Mouse (Mus musculus): ENCODE results near the gene Golph3l.
"Not testable (repeated sequence)": the region's sequence is repeated elsewhere in the genome, so short reads cannot be mapped to it uniquely, and the experiment has no call there.

Gene Golph3l

DNA sequence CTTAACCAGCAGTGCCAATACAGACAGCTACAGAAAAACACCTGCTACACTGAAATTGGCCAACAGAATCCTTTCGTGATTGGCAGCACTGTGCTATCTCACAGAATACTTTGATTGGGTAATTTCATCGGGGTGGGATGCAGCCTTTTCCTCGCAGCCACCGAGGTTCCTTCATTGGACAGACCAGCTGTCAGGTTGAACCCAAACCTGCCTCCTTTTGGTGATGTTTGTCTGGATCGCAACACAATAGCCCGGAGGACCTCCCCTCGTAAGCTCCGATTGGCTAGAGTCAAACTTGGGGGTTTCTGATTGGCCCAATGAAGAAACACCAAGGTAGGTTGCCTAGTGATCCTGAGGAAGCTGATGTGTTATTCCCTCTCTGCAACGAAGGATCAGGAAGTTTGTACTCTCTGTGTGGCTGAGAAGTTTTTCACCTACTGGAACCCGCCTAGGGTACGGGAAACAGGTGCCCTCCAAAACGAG is at the start of gene Golph3l:
Gene Golph3l, plus strand, starts transcription at position 331 of the 483 bp plus-strand sequence.
- peak; percentile 97 for DNase-seq (ENCODE audit: low read depth, low spot score)

DNA sequence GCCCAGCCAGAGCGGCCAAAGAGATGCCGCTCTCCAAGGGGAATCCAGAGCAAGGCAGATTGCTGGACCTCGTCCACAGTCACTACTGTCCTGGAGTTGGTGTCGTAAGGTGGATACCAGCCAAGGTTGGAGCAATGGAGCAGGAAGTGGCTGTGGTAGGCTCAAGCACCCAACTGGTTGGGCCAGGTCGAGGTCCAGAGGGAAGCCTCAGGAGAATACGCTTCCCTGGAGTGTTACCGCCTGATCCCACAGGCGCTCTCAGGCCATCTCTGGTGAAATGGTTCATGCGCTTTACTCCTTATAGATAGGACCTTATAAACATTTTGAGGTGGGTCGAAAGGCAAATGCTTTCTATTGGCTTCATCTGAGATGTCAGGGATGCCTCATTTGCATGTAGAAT is 49.8 kb upstream of the Golph3l start:
- no peak for DNase-seq (ENCODE audit: low read depth, low spot score)

DNA sequence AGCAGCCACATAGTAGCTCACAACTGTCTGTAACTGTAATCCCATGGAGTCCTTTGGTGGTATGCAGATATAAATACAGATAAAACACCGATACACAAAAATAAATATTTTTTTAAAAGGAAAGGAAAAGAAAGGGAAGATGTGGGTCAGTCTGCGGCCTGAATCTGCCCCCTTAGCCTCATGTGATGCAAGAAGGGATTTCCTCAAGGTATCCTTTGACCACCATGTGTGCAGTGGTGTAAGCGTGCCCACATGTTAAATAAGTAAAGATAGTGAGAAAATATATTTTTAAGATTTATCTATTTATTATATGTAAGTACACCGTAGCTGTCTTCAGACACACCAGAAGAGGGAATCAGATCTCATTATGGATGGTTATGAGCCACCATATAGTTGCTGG is 48.9 kb upstream of the Golph3l start:
- no peak for DNase-seq (ENCODE audit: low read depth, low spot score)

DNA sequence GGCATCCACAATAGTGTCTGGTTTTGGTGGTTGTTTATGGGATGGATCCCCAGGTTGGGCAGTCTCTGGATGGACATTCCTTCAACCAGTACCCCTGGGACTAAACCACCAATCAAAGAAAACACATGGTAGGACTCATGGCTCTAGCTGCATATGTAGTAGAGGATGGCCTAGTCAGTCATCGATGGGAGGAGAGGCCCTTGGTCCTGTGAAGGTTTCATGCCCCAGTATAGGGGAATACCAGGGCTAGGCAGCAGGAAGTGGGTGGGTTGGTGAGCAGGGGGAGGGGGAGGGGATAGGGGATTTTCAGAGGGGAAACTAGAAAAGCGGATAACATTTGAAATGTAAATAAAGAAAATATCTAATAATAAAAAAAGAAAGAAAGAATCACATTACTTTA is 47.5 kb upstream of the Golph3l start:
- DNase-seq (ENCODE audit: low read depth, low spot score) = not testable (repeated sequence)

DNA sequence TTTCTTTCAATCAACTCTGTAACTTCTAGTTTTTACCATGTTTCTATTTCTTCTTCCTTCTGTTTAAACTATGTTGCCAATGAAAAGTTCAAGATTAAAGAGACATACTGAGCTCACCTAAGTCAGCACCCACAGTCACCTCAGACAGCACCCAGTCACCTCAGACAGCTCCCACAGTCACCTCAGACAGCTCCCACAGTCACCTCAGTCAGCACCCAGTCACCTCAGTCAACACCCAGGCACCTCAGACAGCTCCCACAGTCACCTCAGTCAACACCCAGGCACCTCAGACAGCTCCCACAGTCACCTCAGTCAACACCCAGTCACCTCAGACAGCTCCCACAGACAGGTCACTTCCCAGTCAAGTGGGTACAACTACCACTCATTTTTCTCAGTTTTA is 46.6 kb upstream of the Golph3l start:
- no peak for DNase-seq (ENCODE audit: low read depth, low spot score)

DNA sequence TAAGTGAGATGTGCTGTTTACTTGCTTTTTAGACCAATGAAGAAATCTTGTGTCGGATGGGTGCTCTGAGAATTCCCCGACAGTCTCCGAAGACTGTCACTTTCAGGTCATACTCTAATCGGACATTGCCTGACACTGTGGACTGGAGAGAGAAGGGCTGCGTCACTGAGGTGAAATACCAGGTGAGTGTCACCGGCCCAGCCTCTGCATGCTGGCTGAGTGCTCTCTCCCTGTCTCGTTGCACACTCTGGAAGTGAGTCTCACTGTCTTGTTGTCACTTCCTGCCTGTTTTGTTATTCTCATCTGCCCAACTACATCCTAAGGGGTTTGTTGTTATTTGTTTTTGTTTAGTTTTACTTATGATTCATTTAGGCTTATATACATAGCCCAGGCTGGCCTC is 45.8 kb upstream of the Golph3l start:
- no peak for DNase-seq (ENCODE audit: low read depth, low spot score)

DNA sequence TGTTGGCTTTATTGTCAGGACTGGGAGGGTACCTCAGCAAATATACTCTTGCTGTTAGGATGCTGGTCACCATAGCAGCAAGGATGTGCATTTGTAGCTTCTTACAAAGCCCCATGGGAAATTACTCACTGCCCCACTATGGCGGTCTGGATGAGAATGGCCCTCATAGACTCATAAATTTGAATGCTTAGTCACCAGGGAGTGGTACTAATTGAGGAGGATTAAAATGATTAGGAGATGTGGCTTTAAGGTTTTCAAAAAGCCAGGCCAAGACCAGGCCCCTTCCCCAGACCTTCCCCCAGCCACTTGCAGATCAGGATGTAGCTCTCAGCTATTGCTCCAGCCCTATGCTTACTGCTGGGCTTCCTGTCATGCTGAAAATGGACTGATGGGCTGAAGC is 38.6 kb upstream of the Golph3l start:
- DNase-seq (ENCODE audit: low read depth, low spot score) = no peak

DNA sequence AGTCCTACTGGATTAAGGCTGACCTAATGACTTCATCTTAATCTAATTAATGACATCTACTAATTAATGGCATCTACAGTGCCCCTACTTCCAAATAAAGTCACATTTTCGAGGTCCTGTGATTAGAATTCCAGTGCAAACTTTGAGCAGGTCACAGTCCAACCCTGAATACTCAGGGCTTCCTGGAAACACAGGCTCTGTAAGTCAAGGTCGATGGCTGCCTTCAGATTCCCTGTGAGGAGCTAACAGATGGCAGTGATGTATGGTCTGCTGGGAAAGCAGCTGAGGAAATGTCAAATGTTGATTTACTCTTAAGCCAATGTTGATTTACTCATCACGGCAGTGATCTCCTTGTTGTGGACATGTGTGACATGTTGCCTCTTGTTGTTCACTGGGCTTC is 34.7 kb upstream of the Golph3l start:
- DNase-seq (ENCODE audit: low read depth, low spot score) = no peak

DNA sequence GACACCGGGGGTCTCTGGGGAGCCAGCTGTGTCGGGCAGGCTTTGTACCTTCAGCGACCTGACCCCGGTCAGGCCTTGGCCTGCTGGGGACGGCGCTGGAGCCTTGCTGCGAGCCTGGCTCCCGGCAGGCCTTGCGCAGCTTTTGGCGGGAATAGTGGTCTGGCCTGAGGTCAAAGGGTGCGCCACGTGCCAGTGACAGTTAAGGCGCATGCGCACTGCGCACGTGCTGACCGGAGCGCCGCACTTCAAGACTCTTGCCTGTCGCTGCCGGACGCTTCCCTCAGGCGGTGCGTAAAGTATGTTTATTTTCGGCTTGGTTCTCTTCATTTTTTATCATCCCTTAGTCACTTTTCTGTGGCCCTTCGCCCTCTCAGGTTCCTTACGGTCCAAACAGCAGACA is 29.3 kb upstream of the Golph3l start, which contains the start of gene Hormad1:
Gene Hormad1, plus strand, starts transcription at position 241 of the 400 bp plus-strand sequence.
- no peak for DNase-seq (ENCODE audit: low read depth, low spot score)

DNA sequence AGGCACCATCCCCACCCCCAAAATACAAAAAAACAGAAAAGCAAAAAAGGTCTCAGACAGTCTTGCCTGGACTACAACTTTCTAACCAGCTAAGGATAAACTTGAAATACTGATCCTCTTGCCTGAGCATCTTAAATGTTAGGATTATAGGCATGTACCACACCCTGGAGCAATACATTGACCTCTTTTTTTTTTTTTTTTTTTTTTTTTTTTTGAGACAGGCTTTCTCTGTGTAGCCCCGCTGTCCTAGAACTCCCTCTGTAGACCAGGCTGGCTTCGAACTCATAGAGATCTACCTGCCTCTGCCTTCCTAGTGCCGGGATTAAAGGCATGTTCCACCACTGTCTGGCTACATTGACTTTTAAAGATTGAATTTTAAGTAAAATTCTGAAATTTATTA is 28.0 kb upstream of the Golph3l start:
- DNase-seq (ENCODE audit: low read depth, low spot score) = no peak

DNA sequence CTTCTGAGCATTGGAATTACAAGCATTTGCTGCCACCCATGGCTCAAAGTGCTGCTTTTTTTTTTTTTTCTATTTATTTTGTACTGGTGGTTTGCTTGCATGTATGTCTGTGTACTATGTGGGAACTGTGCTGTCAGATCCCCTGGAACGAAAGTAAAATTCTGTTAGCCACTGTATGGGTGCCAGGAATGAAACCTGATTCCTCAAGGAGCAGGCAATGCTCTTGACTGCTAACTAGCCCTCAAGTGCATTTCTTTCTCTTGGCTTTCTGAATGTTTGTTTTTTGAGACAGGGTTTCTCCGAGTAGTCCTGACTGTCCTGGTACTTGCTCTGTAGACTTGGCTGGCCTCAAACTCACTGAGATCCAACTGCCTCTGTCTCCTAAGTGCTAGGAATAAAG is 26.9 kb upstream of the Golph3l start:
- DNase-seq (ENCODE audit: low read depth, low spot score) = no peak

DNA sequence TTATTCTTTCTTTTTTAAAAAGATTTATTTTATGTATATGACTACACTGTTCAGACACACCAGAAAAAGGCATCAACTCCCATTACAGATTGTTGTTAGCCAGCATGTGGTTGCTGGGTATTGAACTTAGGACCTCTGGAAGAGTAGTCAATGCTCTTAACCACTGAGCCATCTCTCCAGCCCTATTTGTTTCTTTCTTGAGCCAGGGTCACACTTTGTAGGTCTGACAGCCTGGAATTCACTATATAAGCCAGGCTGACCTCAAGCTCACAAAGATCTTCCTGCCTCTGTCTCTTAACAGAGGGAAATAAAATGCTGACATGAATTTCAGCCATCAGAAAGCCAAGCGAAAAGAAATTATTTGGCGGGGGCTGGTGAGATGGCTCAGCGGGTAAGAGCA is 19.1 kb upstream of the Golph3l start:
- DNase-seq (ENCODE audit: low read depth, low spot score) = no peak

DNA sequence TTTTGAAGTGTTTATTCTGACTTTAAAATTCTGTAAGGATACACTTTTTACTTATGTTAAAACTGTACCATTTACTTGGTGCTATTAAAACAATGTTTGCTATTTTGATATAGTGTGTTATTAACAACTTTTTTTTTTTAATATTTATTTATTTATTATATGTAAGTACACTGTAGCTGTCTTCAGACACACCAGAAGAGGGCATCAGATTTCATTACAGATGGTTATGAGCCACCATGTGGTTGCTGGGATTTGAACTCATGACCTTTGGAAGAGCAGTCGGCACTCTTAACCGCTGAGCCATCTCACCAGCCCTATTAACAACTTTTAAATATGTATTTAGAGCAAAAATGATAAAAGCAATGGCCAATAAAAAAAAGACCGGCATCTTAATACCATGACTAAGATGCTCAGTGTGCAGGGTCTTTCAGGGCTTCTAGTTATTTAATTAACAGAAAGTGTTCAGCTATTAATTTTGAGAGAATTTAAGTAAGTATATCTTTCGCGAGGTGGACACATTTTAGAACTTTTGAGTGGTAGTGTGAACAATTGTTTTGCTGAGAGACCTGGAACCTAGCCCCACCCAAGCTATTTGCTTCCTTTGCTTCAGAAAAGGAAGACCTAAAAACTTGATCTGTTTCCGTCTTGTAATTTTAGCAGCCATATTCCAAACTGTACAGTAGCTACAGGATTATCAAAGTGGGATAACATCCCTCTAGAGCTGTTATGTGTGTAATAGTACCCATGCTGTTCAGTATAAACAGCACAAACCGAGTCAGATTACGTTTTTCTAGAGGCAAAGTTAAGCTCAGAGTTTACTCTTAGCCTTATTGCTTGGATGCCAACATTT is 755 bp upstream of the Golph3l start:
- DNase-seq (ENCODE audit: low read depth, low spot score) = no peak

DNA sequence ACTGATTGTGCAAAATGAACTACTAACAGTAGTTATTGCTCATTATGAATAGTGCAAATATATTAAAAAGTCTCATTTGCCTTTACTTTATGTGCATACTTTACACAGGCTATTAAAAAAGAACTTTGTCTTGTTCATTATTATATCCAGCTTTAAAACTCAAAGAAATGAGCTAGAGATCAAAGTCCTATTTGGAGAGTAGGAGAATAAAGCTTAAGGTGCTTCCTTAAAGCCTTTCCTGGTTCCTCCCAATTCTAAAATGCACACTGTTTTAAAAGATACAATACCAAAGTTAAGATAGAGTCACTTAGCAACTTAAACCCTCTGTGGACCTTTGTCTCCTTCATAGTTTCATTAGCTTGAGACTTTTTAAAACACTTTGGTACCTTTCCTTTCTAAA is 10.0 kb downstream of the Golph3l start:
- no peak for DNase-seq (ENCODE audit: low read depth, low spot score)

DNA sequence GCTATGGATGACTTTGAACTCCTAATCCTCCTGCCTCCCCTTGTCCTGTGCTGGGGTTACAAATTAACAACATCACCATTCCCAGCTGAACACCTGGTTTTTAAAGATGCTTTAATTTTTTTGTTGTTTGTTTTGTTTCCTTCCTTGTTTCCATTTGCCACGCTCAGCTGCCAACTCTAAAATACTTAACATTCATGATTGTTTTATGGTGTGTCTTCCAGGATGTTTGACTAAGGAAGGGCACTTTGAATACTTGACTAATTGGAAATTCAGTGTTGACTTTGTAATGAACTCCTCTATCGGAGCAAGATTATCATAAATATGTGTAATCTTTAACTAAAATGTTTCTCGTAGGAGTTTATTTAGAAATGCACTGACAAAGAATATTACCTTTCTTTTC is 12.6 kb downstream of the Golph3l start:
- no peak for DNase-seq (ENCODE audit: low read depth, low spot score)

DNA sequence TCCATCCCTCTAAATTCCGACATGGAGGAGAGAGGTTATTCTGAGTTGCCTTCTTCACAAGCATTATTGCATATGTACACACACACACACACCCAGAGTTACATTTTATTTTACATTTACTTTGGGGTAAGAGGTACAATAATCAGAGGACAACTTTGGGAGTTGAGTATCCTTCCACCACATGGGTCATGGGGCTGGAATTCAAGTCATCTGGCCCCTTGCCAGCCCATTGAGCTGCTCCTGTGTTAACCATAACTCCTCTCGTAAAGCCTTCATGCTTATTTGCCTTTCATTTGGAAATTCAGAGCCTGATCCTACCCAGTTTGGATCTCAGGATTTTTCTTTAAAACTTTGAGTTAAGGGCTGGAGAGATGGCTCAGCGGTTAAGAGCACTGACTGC is 17.4 kb downstream of the Golph3l start:
- no peak for DNase-seq (ENCODE audit: low read depth, low spot score)

DNA sequence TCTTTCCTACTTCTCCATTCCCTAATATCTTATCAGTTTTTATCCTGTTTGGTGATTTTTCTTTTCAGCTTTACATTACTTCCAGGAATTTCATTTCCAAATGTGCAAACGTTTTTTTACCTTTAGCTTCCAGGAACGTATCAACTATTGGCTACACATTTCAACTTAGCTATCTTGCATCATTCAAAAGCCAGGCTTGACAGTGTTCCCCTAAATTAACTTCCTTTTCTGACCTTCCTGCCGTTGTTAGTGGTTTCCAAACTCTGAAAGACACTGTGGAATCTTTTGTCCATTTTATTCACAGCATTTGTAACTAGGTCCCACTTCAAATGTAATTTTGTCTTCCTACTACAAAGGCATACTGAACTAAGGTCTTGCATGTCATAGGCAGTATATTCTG is 20.5 kb downstream of the Golph3l start:
- no peak for DNase-seq (ENCODE audit: low read depth, low spot score)

DNA sequence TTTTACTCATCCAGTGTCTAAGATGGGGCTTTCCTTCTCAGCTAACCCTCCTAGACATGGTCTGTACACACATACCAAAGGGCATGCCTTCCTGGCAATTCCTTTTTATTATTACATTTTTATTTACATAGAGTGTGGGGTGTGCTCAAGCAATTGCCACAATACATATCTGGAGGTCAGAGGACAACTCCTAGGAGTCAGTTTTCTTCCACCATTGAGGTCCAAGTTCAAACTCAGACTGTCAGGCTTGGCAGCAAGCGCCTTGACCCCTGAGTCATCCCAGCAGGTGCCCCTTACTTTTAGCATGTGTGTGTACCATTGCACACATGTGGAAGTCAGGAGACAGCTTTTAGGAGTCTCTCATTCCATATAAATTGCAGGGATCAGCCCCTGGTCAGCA is 25.3 kb downstream of the Golph3l start:
- DNase-seq (ENCODE audit: low read depth, low spot score) = no peak

DNA sequence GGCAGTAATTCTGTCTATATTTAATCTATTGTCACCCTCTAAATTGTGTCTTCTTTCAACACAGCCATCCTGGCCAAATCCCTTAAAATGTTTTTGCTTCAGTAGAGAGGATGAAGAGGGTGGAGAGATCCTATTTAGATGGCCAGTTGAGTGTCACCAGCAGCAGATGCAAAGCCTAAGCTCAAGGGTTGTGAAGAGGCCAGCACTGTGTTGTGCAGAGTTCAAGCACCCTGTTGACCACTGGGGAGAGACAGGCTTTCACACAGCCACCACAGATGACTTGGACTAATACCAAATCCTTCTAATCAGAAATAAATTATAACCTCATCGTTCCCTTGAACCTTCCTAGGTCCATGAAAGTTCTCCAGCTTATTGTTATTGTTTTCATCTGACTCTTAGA is 29.8 kb downstream of the Golph3l start:
- no peak for DNase-seq (ENCODE audit: low read depth, low spot score)

DNA sequence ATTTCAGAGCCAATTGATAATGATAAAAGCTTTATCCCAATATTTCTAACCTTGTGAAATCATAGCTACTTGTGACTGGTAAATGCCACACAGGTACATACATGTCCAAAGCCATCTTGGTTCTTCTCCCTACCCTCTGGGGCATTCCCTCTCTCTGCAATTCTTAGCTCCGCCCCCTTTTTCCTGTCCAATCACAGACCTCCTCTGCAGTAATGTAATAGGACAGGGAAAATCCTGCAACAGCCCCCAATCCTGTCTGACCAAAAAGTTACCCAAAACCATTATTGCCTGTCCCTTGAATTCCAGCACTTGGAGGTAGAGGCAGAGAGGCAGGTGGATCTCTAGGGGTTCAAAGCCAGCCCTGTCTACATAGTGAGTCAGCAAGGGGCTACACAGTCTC is 32.5 kb downstream of the Golph3l start:
- no peak for DNase-seq (ENCODE audit: low read depth, low spot score)

DNA sequence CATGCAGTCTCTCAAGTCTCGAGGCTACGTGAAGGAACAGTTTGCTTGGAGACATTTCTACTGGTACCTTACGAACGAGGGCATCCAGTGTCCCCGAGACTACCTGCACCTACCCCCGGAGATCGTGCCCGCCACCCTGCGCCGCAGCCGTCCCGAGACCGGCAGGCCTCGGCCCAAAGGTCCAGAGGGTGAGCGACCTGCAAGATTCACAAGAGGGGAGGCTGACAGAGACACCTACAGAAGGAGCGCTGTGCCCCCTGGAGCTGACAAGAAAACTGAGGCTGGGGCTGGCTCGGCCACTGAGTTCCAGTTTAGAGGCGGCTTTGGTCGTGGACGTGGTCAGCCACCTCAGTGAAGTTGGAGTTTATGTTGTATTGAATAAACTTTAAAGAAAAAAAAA is 33.7 kb downstream of the Golph3l start:
- not testable (repeated sequence) for DNase-seq (ENCODE audit: low read depth, low spot score)

DNA sequence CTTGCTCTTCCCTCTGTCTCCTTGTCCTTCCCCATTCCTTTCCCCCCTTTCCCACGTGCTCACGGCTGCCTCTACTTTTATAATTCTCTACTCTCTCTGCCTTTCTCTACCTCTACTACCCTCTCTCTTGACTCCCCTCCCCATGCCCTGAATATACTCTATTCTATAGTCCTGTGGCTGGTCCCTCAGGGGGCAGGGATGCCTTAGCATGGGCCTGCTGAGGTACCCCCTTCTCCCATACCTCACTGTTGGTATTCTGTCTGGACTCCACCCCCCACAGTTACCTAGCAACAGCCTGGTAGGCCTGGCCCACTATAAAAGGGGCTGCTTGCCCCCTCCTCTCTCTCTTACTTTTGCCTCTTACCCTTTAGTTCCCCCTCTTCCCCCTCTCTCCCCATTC is 34.8 kb downstream of the Golph3l start:
- DNase-seq (ENCODE audit: low read depth, low spot score) = no peak

DNA sequence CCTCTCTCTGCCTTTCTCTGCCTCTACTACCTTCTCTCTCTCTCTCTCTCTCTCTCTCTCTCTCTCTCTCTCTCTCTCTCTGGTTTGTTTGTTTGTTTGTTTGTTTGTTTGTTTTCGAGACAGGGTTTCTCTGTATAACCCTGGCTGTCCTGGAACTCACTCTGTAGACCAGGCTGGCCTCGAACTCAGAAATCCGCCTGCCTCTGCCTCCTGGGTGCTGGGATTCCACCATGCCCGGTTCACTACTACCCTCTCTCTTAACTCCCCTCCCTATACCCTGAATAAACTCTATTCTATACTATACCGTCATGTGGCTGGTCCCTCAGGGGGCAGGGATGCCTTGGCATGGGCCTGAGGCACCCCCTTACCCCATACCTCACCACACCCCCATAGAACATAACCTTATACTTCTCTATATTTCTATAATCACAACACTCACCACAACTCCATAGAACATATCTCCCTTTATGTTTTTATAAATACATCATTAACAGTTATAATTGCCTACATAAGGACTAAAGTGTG is 35.3 kb downstream of the Golph3l start:
- DNase-seq (ENCODE audit: low read depth, low spot score) = not testable (repeated sequence)
